Mouse (Mus musculus) testis, adult 10 weeks (tissue): ENCODE data around the gene Cst7. TPM values are rescaled to one million over a fixed set of nuclear protein-coding genes. Genes with fewer than 3 reads are reported as not detected.

Source experiments
- polyA plus RNA-seq: library from polyadenylated mRNA; stranded (reverse); fragments of 350-450 nt; fragmentation: Illumina TruSeq; extraction: RNeasy Lipid Tissue Mini Kit (QIAGEN cat#74804); gene quantifications from one replicate; pipeline ENCODE4 v1.2.3, GENCODE M21; 2014; ENCODE audit warnings: low read depth, low replicate concordance

The Cst7 gene
- polyA plus RNA-seq, result 0.52 TPM

DNA sequence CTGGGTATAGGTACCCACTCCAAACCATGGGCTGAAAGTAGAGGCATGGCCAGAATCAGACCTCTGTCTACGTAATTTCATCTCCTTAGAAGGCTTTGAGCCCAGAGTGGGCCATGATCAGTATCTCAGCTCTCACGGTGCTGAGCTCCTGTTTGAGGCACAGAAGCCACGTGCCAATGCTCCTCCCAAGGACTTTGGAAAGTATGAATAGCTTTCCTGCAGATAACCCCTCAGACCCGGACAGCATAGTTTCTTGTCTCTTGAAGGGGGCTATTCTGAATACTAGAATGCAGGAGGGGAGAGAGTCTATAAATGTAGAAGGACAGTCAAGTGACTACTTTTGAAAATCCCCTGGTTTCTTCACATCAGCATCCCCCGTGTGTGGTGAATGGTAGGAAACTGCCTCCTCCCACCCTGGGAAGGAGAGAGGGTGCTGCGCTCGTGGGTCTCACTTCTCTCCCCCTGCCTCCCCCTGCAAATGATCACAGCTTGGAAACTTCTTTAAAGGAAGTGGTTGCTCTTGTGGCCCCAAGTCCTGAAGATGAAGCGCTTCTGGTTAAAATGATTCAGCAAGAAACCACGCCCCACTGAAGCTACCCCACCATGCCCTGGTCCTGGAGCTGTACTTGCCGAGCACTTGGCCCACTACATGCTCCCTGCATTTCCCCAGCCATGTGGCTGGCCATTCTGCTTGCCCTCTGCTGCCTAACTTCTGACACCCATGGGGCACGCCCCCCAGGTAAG lies at the start of gene Cst7:
TSS of gene Cst7 (plus strand) at position 569 of the 744 bp plus-strand sequence.

DNA sequence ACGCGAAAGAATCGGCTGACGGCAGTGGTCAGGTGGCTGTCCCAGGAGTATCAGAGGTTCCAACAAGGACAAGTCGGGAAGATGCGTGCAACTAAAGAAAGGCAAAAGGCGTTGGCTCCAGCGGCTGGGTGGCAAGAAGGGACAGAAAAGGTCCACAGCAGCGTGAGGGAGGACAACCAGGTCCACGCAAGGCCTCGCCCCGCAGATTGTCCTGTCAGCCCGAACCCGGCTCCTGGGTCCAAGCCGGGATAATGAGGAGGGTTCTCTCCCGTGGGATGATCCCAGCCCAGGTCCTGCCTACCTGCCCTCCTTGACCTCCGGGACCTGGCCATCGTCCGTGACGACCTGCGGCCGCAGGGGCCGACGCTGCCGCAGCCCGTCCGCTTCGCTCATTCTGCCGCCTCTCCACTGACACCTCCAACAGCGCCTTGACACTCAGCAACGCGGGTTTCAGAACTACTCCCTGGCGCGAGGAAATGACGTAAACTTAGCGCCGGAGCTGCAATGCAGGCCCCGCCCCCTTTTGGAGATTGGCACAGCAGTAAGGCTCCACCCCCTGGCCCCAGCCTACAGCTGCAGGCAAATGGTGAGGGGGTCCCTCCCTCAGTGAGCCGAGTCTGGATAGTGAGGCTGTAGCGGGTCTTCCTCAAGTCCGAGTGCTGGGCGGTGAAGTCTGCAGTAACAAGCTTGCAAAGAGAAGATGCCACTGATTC lies 38.0 kb downstream of the Cst7 start, which contains the start of gene Apmap:
TSS of gene Apmap (minus strand) at position 481 of the 713 bp plus-strand sequence.

Other genes with a start within 250 kb of the Cst7 start
- gene Gm10130, start 246.7 kb upstream of the Cst7 start, polyA plus RNA-seq, result 3.5 TPM
- gene 3300002I08Rik, start 207.7 kb upstream of the Cst7 start, polyA plus RNA-seq, result 6.5 TPM
- 13.3 TPM for gene Zfp442, start 118.9 kb upstream of the Cst7 start, polyA plus RNA-seq
- gene Zfp345, start 85.3 kb upstream of the Cst7 start, polyA plus RNA-seq, result 1.1 TPM
- gene Apmap, start 38.2 kb downstream of the Cst7 start, polyA plus RNA-seq, result 14.6 TPM
- gene Acss1, start 98.1 kb downstream of the Cst7 start, polyA plus RNA-seq, result 5.9 TPM
- not detected for gene Vsx1, start 118.9 kb downstream of the Cst7 start, polyA plus RNA-seq
- gene Entpd6, start 178.6 kb downstream of the Cst7 start, polyA plus RNA-seq, result 9.3 TPM
- 2.1 TPM for gene Pygb, start 216.3 kb downstream of the Cst7 start, polyA plus RNA-seq